Mouse (Mus musculus) stomach, postnatal 0 days (tissue): Measurements from ENCODE around the gene Dock4. TPM values are rescaled to one million over a fixed set of nuclear protein-coding genes. Genes with fewer than 3 reads are reported as not detected.

Source experiments
- ATAC-seq: fragments of 200-750 bp; cut with Nextera tagmentation; 2 replicates; pipeline ENCODE4 v1.8.0; 2017; ENCODE audit not compliant: low FRiP score, low TSS enrichment
- DNase-seq: peaks from one replicate; pipeline ENCODE4 v3.0.0-alpha.2; 2016; ENCODE audit warnings: low spot score
- H3K27ac ChIP-seq: fragments of 300-500 bp; sonication (generic); replicated peaks from 2 replicates; pipeline ENCODE4 v1.5.1; 2014; ENCODE audit warnings: mild to moderate bottlenecking, control low read depth
- H3K27me3 ChIP-seq: fragments of 300-500 bp; sonication (generic); 2 replicates; pipeline ENCODE4 v1.6.1; 2014; ENCODE audit warnings: low read length; ENCODE audit not compliant: control insufficient read depth, insufficient read depth
- H3K36me3 ChIP-seq: fragments of 300-500 bp; sonication (generic); 2 replicates; pipeline ENCODE4 v1.6.1; 2014; ENCODE audit warnings: low read length, mixed read lengths; ENCODE audit not compliant: control insufficient read depth, insufficient read depth
- H3K4me1 ChIP-seq: fragments of 300-500 bp; sonication (generic); replicated peaks from 2 replicates; pipeline ENCODE4 v1.6.1; 2014; ENCODE audit warnings: antibody characterized with exemption; ENCODE audit not compliant: control insufficient read depth, insufficient read depth
- H3K4me2 ChIP-seq: fragments of 300-500 bp; sonication (generic); replicated peaks from 2 replicates; pipeline ENCODE4 v1.6.1; 2014; ENCODE audit warnings: low read depth, mild to moderate bottlenecking, control low read depth, moderate library complexity
- H3K4me3 ChIP-seq: fragments of 300-500 bp; sonication (generic); 2 replicates; pipeline ENCODE4 v1.5.1; 2014; ENCODE audit warnings: low read depth, low read length, control low read depth
- H3K9ac ChIP-seq: fragments of 300-500 bp; sonication (generic); 2 replicates; pipeline ENCODE4 v1.6.1; 2014; ENCODE audit warnings: mild to moderate bottlenecking, low read length, control low read depth, mixed read lengths
- H3K9me3 ChIP-seq: fragments of 300-500 bp; sonication (generic); 2 replicates; pipeline ENCODE4 v1.6.1; 2016; ENCODE audit warnings: low read length; ENCODE audit not compliant: control insufficient read depth
- CTCF ChIP-seq: IDR thresholded peaks from 2 replicates; pipeline ENCODE4 v1.5.1; 2016; ENCODE audit warnings: antibody characterized with exemption, low read depth, mild to moderate bottlenecking, moderate library complexity
- EP300 ChIP-seq: optimal IDR thresholded peaks from 2 replicates; pipeline ENCODE3; 2016; ENCODE audit warnings: antibody characterized with exemption
- WGBS: fragments of 180-500 bp; shearing (Covaris S2); extraction: QIAGEN DNeasy Blood & Tissue Kit; methylation state at CpG from one replicate; pipeline ENCODE4 v1.1.7; 2014; 5-methylcytosine and 5-hydroxymethylcytosine counted together
- polyA plus RNA-seq: library from polyadenylated mRNA; unstranded; fragments of >200 nt; fragmentation: Nextera tagmentation; extraction: Ambion mirVana; gene quantifications from 2 replicates; pipeline ENCODE4 v1.2.1, GENCODE M21; 2015

The Dock4 gene
- polyA plus RNA-seq, 1 experiment from 2014 or later: 3.1 TPM

- DNase-seq (no peak), ATAC-seq (no peak)
- no peaks in the 10 kb centered on the region for H3K27me3 ChIP-seq
- H3K27ac ChIP-seq: no peak overlapping the region
- no peaks in the 10 kb centered on the region for H3K4me1 ChIP-seq
- H3K4me2 ChIP-seq: no peak overlapping the region
- no peak overlapping the region for H3K4me3 ChIP-seq
- no peaks in the 10 kb centered on the region for H3K9me3 ChIP-seq
- H3K9ac ChIP-seq: no peak overlapping the region
- WGBS: 62% methylated on average over 8 of the region's 8 CpGs
- H3K36me3 ChIP-seq: no peaks in the 10 kb centered on the region
- TF ChIP-seq EP300 (no peak), CTCF (no peak)
Observed at GRCm38 (mm10) chr12:40508416-40508815, 62.7 kb downstream of the Dock4 start.

DNA sequence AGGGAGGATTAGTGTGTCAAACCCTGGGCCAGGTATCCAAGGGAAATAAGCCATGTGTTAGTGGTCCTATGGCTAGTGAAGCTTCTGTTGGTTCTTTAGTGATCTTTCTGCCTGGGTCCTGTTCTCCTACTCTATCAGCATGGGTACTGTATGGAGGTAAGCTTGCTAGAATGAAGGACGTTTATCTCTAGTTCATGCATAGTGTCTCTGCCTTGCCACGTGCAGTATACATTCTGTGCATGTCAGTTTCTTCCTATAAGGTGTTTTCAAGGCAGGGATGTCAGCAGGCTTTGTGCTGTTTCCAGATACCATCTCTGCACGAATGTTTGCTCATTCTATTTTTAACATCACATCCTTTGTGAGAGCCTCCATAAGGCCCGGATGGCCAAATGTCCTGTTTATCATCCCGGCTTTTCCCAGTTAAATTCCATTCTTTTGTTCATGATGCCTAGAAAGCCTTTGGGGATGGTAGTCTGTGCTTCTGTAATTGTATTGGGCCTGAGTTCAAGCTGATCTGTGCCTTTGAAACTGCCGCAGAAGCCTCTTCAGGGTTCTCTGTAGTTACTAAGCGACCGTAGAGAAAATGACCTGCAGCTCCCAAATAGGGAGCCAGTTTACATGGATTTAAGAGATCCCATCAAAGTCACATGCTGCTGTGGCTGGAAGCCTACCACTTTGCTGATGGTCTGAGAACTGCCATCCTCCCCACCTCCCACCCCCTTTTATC lies 66.1 kb downstream of the Dock4 start:
- no peak for DNase-seq
- no peak for TF ChIP-seq CTCF
- TF ChIP-seq EP300: no peak
- Histone ChIP-seq H3K4me2 (no peak overlapping the region), H3K9me3 (no peaks in the 10 kb centered on the region), H3K27me3 (no peaks in the 10 kb centered on the region), H3K27ac (no peak overlapping the region), H3K4me3 (no peak overlapping the region), H3K4me1 (no peaks in the 10 kb centered on the region), H3K9ac (no peak overlapping the region), H3K36me3 (no peaks in the 10 kb centered on the region)
- WGBS: 49% methylated on average over 8 of the region's 8 CpGs
- no peak for ATAC-seq

DNA sequence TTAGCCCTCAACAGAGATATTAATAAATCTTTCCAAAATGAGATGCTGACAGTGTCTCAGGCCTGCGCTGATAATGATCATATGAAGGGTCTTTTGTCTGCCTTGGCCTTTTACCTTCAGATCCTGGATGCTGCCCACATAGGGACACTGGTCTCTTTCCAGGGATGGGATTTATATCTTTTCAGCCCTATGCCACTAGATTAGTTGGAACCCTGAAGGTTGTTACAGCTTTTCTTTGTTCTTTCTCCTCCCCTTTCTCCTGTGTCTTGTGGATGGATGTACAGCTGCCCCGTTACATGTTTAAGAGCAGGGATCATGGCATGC lies 66.6 kb downstream of the Dock4 start:
- no peak overlapping the region for H3K9ac ChIP-seq
- WGBS: 86% methylated on average over 2 of the region's 2 CpGs
- TF ChIP-seq EP300 (no peak), CTCF (no peak)
- H3K4me3 ChIP-seq: no peak overlapping the region
- no peak for ATAC-seq
- H3K27ac ChIP-seq: no peak overlapping the region
- no peaks in the 10 kb centered on the region for H3K27me3 ChIP-seq
- no peak overlapping the region for H3K4me2 ChIP-seq
- H3K9me3 ChIP-seq: no peaks in the 10 kb centered on the region
- no peaks in the 10 kb centered on the region for H3K36me3 ChIP-seq
- H3K4me1 ChIP-seq: no peaks in the 10 kb centered on the region
- no peak for DNase-seq

GRCm38 (mm10) chr12:40512994-40513393 lies 67.2 kb downstream of the Dock4 start:
- no peaks in the 10 kb centered on the region for H3K27me3 ChIP-seq
- H3K36me3 ChIP-seq: no peaks in the 10 kb centered on the region
- 75% methylated on average over 7 of the region's 7 CpGs for WGBS
- ATAC-seq: no peak
- no peak overlapping the region for H3K4me2 ChIP-seq
- no peak overlapping the region for H3K27ac ChIP-seq
- H3K4me3 ChIP-seq: no peak overlapping the region
- no peaks in the 10 kb centered on the region for H3K4me1 ChIP-seq
- H3K9ac ChIP-seq: no peak overlapping the region
- TF ChIP-seq CTCF: no peak
- TF ChIP-seq EP300: no peak
- H3K9me3 ChIP-seq: no peaks in the 10 kb centered on the region
- DNase-seq: no peak

GRCm38 (mm10) chr12:40514021-40514420 lies 68.3 kb downstream of the Dock4 start:
- DNase-seq: no peak
- Histone ChIP-seq H3K36me3 (no peaks in the 10 kb centered on the region), H3K27ac (no peak overlapping the region), H3K9ac (no peak overlapping the region), H3K4me1 (no peaks in the 10 kb centered on the region), H3K4me2 (no peak overlapping the region), H3K9me3 (no peaks in the 10 kb centered on the region), H3K4me3 (no peak overlapping the region), H3K27me3 (no peaks in the 10 kb centered on the region)
- TF ChIP-seq CTCF (no peak), EP300 (no peak)
- WGBS: 72% methylated on average over 6 of the region's 6 CpGs
- ATAC-seq: no peak

GRCm38 (mm10) chr12:40522468-40522867 lies 76.7 kb downstream of the Dock4 start:
- H3K27ac ChIP-seq: no peak overlapping the region
- DNase-seq: no peak
- H3K36me3 ChIP-seq: no peaks in the 10 kb centered on the region
- H3K9ac ChIP-seq: no peak overlapping the region
- H3K4me1 ChIP-seq: no peaks in the 10 kb centered on the region
- no peak overlapping the region for H3K4me3 ChIP-seq
- 75% methylated on average over 4 of the region's 4 CpGs for WGBS
- no peaks in the 10 kb centered on the region for H3K27me3 ChIP-seq
- TF ChIP-seq EP300 (no peak), CTCF (no peak)
- no peak overlapping the region for H3K4me2 ChIP-seq
- no peaks in the 10 kb centered on the region for H3K9me3 ChIP-seq
- ATAC-seq: no peak
